Mouse (Mus musculus): ENCODE results near the gene Ip6k1.
A peak's percentile ranks its signal among the peaks of the same experiment; 100 is the strongest.

Gene Ip6k1

GRCm38 (mm10) chr9:108035331-108036156, 33.2 kb downstream of the Ip6k1 start:
- no peak for DNase-seq

- no peak for DNase-seq
Observed at GRCm38 (mm10) chr9:108044751-108045492, 42.6 kb downstream of the Ip6k1 start.

GRCm38 (mm10) chr9:108046582-108046981, 44.3 kb downstream of the Ip6k1 start:
- DNase-seq, result no peak

- DNase-seq, result no peak
Observed at GRCm38 (mm10) chr9:108047601-108048565, 45.6 kb downstream of the Ip6k1 start.

- DNase-seq, result no peak
Observed at GRCm38 (mm10) chr9:108048566-108048955, 46.3 kb downstream of the Ip6k1 start.

GRCm38 (mm10) chr9:108049016-108049455, 46.7 kb downstream of the Ip6k1 start, which contains the start of gene Gmppb:
TSS of gene Gmppb (plus strand) at chr9:108049242.
- DNase-seq, result peak; percentile 98

GRCm38 (mm10) chr9:108049561-108050251, 47.4 kb downstream of the Ip6k1 start:
- no peak for DNase-seq

- DNase-seq, result no peak
Observed at GRCm38 (mm10) chr9:108051184-108051930, 49.1 kb downstream of the Ip6k1 start.

- no peak for DNase-seq
Observed at GRCm38 (mm10) chr9:108051931-108052220, 49.6 kb downstream of the Ip6k1 start.

- DNase-seq, result no peak
Observed at GRCm38 (mm10) chr9:108052411-108052810, 50.1 kb downstream of the Ip6k1 start.

- DNase-seq, result peak; percentile 99
Observed at GRCm38 (mm10) chr9:108052885-108053664, 50.8 kb downstream of the Ip6k1 start, which contains the start of gene Amigo3. TSS of gene Amigo3 (plus strand) at chr9:108053159.

GRCm38 (mm10) chr9:108053665-108054225, 51.4 kb downstream of the Ip6k1 start:
- no peak for DNase-seq

- DNase-seq, result no peak
Observed at GRCm38 (mm10) chr9:108054331-108055040, 52.2 kb downstream of the Ip6k1 start.

GRCm38 (mm10) chr9:108055061-108055460, 52.8 kb downstream of the Ip6k1 start:
- DNase-seq, result no peak

GRCm38 (mm10) chr9:108055661-108056237, 53.4 kb downstream of the Ip6k1 start:
- DNase-seq, result no peak

GRCm38 (mm10) chr9:108056361-108057261, 54.3 kb downstream of the Ip6k1 start:
- DNase-seq, result no peak

GRCm38 (mm10) chr9:108057262-108057562, 54.9 kb downstream of the Ip6k1 start:
- DNase-seq, result no peak

GRCm38 (mm10) chr9:108058291-108058690, 56.0 kb downstream of the Ip6k1 start:
- no peak for DNase-seq

Measured in kidney, adult 9 months (tissue).